Mouse (Mus musculus) midbrain, embryonic 14.5 days (tissue): ENCODE measurements around the gene Ddx42. TPM values are rescaled to one million over a fixed set of nuclear protein-coding genes. Genes with fewer than 3 reads are reported as not detected.

ENCODE experiments used
- ATAC-seq: fragments of 200-750 bp; cut with Nextera tagmentation; 2 replicates; pipeline ENCODE4 v1.8.0; 2017; ENCODE audit warnings: moderate number of reproducible peaks, moderate library complexity; ENCODE audit not compliant: low FRiP score, low TSS enrichment
- DNase-seq: peaks from one replicate; pipeline ENCODE4 v3.0.0-alpha.2; 2015
- H3K27ac ChIP-seq: fragments of 300-500 bp; sonication (generic); replicated peaks from 2 replicates; pipeline ENCODE4 v1.5.1; 2014; ENCODE audit warnings: mild to moderate bottlenecking, low read depth, low read length, moderate library complexity
- H3K27me3 ChIP-seq: fragments of 300-500 bp; sonication (generic); 2 replicates; pipeline ENCODE4 v1.6.1; 2014; ENCODE audit warnings: low read length, control low read depth, mixed read lengths; ENCODE audit not compliant: control insufficient read depth, insufficient read depth
- H3K36me3 ChIP-seq: fragments of 300-500 bp; sonication (generic); 2 replicates; pipeline ENCODE4 v1.6.1; 2014; ENCODE audit warnings: low read length, control low read depth; ENCODE audit not compliant: control insufficient read depth, insufficient read depth
- H3K4me1 ChIP-seq: fragments of 300-500 bp; sonication (generic); 2 replicates; pipeline ENCODE4 v1.6.1; 2014; ENCODE audit warnings: mild to moderate bottlenecking, antibody characterized with exemption, low read length, control low read depth; ENCODE audit not compliant: control insufficient read depth, insufficient read depth
- H3K4me2 ChIP-seq: fragments of 300-500 bp; sonication (generic); 2 replicates; pipeline ENCODE4 v1.6.1; 2014; ENCODE audit warnings: mild to moderate bottlenecking, low read length, moderate library complexity
- H3K4me3 ChIP-seq: fragments of 300-500 bp; sonication (generic); replicated peaks from 2 replicates; pipeline ENCODE4 v1.5.1; 2014; ENCODE audit warnings: low read depth, low read length
- H3K9ac ChIP-seq: fragments of 300-500 bp; sonication (generic); replicated peaks from 2 replicates; pipeline ENCODE4 v1.6.1; 2014; ENCODE audit warnings: mild to moderate bottlenecking, low read length, moderate library complexity
- H3K9me3 ChIP-seq: fragments of 300-500 bp; sonication (generic); 2 replicates; pipeline ENCODE4 v1.6.1; 2016; ENCODE audit warnings: low read length, control low read depth, mixed read lengths; ENCODE audit not compliant: control insufficient read depth
- WGBS: fragments of 180-500 bp; shearing (Covaris S2); extraction: QIAGEN DNeasy Blood & Tissue Kit; methylation state at CpG from one replicate; pipeline ENCODE4 v1.1.7; 2014; 5-methylcytosine and 5-hydroxymethylcytosine counted together
- polyA plus RNA-seq: library from polyadenylated mRNA; unstranded; fragments of >200 nt; fragmentation: Nextera tagmentation; extraction: Ambion mirVana; gene quantifications from 2 replicates; pipeline ENCODE4 v1.2.1, GENCODE M21; 2014

Ddx42 gene
- polyA plus RNA-seq, 1 experiment from 2014 or later = 88.3 TPM

- WGBS = 94% methylated on average over 5 of the region's 5 CpGs
- H3K27ac ChIP-seq = no peak overlapping the region
- ATAC-seq (no peak), DNase-seq (no peak)
- no peaks in the 10 kb centered on the region for H3K9me3 ChIP-seq
- no peak overlapping the region for H3K4me3 ChIP-seq
- H3K9ac ChIP-seq = no peak overlapping the region
- H3K4me1 ChIP-seq = no peaks in the 10 kb centered on the region
- H3K36me3 ChIP-seq = no peaks in the 10 kb centered on the region
- no peak overlapping the region for H3K4me2 ChIP-seq
- H3K27me3 ChIP-seq = no peaks in the 10 kb centered on the region
Measured at GRCm38 (mm10) chr11:106290376-106290775, 73.7 kb downstream of the Ddx42 start.

- Histone ChIP-seq H3K36me3 (no peaks in the 10 kb centered on the region), H3K4me3 (no peak overlapping the region), H3K4me2 (no peak overlapping the region), H3K27ac (no peak overlapping the region), H3K9ac (no peak overlapping the region), H3K4me1 (no peaks in the 10 kb centered on the region), H3K27me3 (no peaks in the 10 kb centered on the region), H3K9me3 (no peaks in the 10 kb centered on the region)
- ATAC-seq (no peak), DNase-seq (no peak)
- whole genome bisulfite sequencing = 84% methylated on average over 2 of the region's 2 CpGs
Measured at GRCm38 (mm10) chr11:106291861-106292260, 75.1 kb downstream of the Ddx42 start.

Other genes with a start within 250 kb of the Ddx42 start
- 2.9 and 3.6 TPM in 2 replicates for gene Ace, start 249.0 kb upstream of the Ddx42 start, polyA plus RNA-seq
- gene Ace3, start 222.3 kb upstream of the Ddx42 start, polyA plus RNA-seq = 0.09 TPM in 1 of 2 replicates, not detected in the other
- 1.00 and 1.8 TPM in 2 replicates for gene Kcnh6, start 208.8 kb upstream of the Ddx42 start, polyA plus RNA-seq
- gene Dcaf7, start 180.1 kb upstream of the Ddx42 start, polyA plus RNA-seq = 103 and 153 TPM in 2 replicates
- 5.6 and 6.1 TPM in 2 replicates for gene Taco1, start 150.9 kb upstream of the Ddx42 start, polyA plus RNA-seq
- gene Map3k3, start 132.3 kb upstream of the Ddx42 start, polyA plus RNA-seq = 12.4 and 15.2 TPM in 2 replicates
- not detected in 2 replicates for gene Gm10840, start 56.1 kb upstream of the Ddx42 start, polyA plus RNA-seq
- gene Limd2, start 56.1 kb upstream of the Ddx42 start, polyA plus RNA-seq = 161 and 171 TPM in 2 replicates
- 30.0 and 30.5 TPM in 2 replicates for gene Strada, start 14.8 kb upstream of the Ddx42 start, polyA plus RNA-seq
- 48.7 and 87.5 TPM in 2 replicates for gene Ccdc47, start 582 bp upstream of the Ddx42 start, polyA plus RNA-seq
- gene Ftsj3, start 39.2 kb downstream of the Ddx42 start, polyA plus RNA-seq = 22.0 and 30.2 TPM in 2 replicates
- gene Psmc5, start 39.2 kb downstream of the Ddx42 start, polyA plus RNA-seq = 265 and 286 TPM in 2 replicates
- 10.0 and 14.0 TPM in 2 replicates for gene Smarcd2, start 56.0 kb downstream of the Ddx42 start, polyA plus RNA-seq
- 0.09 and 0.12 TPM in 2 replicates for gene Tcam1, start 59.7 kb downstream of the Ddx42 start, polyA plus RNA-seq
- gene Gh, start 84.9 kb downstream of the Ddx42 start, polyA plus RNA-seq = not detected in 2 replicates
- gene Cd79b, start 97.8 kb downstream of the Ddx42 start, polyA plus RNA-seq = 0.43 and 0.59 TPM in 2 replicates
- not detected in 2 replicates for gene Scn4a, start 136.4 kb downstream of the Ddx42 start, polyA plus RNA-seq
- gene Prr29, start 148.5 kb downstream of the Ddx42 start, polyA plus RNA-seq = not detected in 2 replicates
- 8.1 and 12.4 TPM in 2 replicates for gene Icam2, start 171.1 kb downstream of the Ddx42 start, polyA plus RNA-seq